Mouse (Mus musculus) thymus, postnatal 4 days (tissue): ENCODE measurements around the gene Polrmt.

Experiments used
- DNase-seq: peaks from one replicate; pipeline ENCODE4 v3.0.0; 2021

Polrmt gene

GRCm38 (mm10) chr10:79745898-79746773 lies at the start of gene Polrmt:
TSS of gene Polrmt (minus strand) at chr10:79746581.
- DNase-seq, result peak; percentile 95

- no peak for DNase-seq
These were observed 49.5 kb upstream of the Polrmt start for GRCm38 (mm10) chr10:79795905-79796304.

- DNase-seq, result no peak
These were observed 48.1 kb upstream of the Polrmt start for GRCm38 (mm10) chr10:79794491-79794931.

- DNase-seq, result no peak
These were observed 47.5 kb upstream of the Polrmt start for GRCm38 (mm10) chr10:79793738-79794490.

GRCm38 (mm10) chr10:79793051-79793737 lies 46.8 kb upstream of the Polrmt start, which contains the start of gene Palm:
TSS of gene Palm (plus strand) at chr10:79793572.
- peak; percentile 95 for DNase-seq

GRCm38 (mm10) chr10:79792339-79793040 lies 46.1 kb upstream of the Polrmt start:
- no peak for DNase-seq

GRCm38 (mm10) chr10:79790861-79791260 lies 44.5 kb upstream of the Polrmt start, which contains the start of gene Prss57:
TSS of gene Prss57 (minus strand) at chr10:79790961.
- no peak for DNase-seq

- DNase-seq, result no peak
These were observed 43.2 kb upstream of the Polrmt start for GRCm38 (mm10) chr10:79789581-79789980.

GRCm38 (mm10) chr10:79788386-79789158 lies 42.2 kb upstream of the Polrmt start:
- DNase-seq, result peak; percentile 90

GRCm38 (mm10) chr10:79783920-79784800 lies 37.8 kb upstream of the Polrmt start:
- peak; percentile 87 for DNase-seq

GRCm38 (mm10) chr10:79783050-79783449 lies 36.7 kb upstream of the Polrmt start:
- no peak for DNase-seq

- peak; percentile 72 for DNase-seq
These were observed 35.6 kb upstream of the Polrmt start for GRCm38 (mm10) chr10:79781956-79782355.

- DNase-seq, result no peak
These were observed 34.8 kb upstream of the Polrmt start for GRCm38 (mm10) chr10:79781139-79781538.

- DNase-seq, result peak; percentile 83
These were observed 34.3 kb upstream of the Polrmt start for GRCm38 (mm10) chr10:79780664-79781015.

GRCm38 (mm10) chr10:79779784-79780663 lies 33.6 kb upstream of the Polrmt start:
- DNase-seq, result peak; percentile 98

GRCm38 (mm10) chr10:79779193-79779592 lies 32.8 kb upstream of the Polrmt start:
- DNase-seq, result no peak

GRCm38 (mm10) chr10:79778006-79778405 lies 31.6 kb upstream of the Polrmt start:
- no peak for DNase-seq

- DNase-seq, result no peak
These were observed 30.7 kb upstream of the Polrmt start, which contains the start of gene Fstl3 for GRCm38 (mm10) chr10:79777103-79777531. TSS of gene Fstl3 (plus strand) at chr10:79777272.
